Mouse (Mus musculus): ENCODE data around the gene 4931406P16Rik. TPM values are rescaled to one million over a fixed set of nuclear protein-coding genes. Genes with fewer than 3 reads are reported as not detected.
A peak's percentile ranks its signal among the peaks of the same experiment; 100 is the strongest.
"Not testable (repeated sequence)": the region's sequence is repeated elsewhere in the genome, so short reads cannot be mapped to it uniquely, and the experiment has no call there.

The 4931406P16Rik gene
- total RNA-seq, 2 experiments from 2014 or later, result 47.4 to 55.9 TPM

DNA sequence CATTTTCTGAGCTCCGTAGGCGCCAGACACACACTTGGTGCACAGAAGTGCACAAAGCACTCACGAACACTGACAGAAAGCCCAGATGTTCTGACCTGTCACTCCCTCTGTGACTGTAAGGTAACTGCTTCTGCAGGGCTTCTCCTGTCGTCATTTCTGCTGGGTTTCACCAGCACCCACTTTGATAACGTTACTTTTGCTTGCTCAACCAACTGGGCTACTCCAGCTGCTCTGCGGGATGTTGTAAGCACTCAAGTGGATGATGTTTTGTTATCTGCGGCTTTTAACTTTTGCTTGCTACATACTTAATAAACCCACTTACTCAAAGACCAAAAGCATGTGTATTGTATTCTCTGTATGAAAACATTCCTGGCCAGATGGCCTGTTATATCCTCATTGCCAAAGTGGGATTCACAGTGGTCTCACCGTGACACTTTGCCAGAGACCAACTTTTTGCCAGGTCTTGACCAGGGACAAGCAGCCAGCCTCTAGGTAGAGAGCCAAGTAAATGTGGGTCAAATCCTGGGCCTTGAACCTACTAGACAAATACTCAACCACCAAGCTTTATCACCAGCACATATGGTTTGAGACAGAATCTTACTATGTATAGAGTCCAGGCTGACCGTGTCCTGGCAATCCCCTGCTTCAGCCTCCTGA is 91.6 kb downstream of the 4931406P16Rik start:
- DNase-seq, result no peak
- intact Hi-C loops (cut with DNase I), result no loop called here

DNA sequence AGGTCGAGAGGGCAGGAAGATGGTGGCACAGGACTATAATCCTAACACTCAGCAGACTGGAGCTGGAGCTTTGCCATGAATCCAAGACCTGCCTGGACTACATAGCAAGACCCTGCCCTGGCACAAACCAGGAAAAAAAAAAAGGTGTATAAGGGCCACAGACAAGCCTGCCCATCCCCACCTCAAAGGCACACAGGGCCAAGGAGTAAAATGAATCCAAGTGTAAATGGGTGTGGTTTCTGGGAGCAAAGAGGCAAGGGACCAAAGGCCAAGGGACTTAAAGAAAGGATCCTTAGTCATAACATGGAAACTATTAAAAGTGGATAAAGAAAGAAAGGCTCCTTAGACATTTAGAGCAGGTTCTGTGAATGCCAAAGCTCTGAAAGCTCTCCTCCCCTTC is 94.9 kb downstream of the 4931406P16Rik start:
- intact Hi-C loops (cut with DNase I), result no loop called here
- no peak for DNase-seq

DNA sequence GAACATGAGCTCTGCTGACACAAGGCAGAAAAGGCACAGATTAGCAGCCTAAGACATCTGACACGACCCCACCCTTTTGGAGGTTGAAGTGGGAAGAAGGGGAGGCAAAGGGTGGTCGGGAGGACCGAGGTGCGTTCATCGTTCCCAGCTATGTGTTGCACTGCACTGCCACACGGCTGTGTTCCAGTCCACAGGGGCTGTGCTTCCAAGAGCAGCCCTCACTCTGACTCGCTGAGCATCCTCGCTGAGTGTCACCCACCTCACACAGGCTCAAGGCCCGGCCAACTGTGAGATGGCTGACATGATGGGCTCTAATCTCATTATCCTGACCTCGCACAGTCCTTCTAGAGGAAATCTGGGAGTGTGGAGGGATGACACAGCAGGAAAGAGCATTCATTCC is 96.9 kb downstream of the 4931406P16Rik start:
- DNase-seq, result no peak
- intact Hi-C loops (cut with DNase I), result no loop called here

DNA sequence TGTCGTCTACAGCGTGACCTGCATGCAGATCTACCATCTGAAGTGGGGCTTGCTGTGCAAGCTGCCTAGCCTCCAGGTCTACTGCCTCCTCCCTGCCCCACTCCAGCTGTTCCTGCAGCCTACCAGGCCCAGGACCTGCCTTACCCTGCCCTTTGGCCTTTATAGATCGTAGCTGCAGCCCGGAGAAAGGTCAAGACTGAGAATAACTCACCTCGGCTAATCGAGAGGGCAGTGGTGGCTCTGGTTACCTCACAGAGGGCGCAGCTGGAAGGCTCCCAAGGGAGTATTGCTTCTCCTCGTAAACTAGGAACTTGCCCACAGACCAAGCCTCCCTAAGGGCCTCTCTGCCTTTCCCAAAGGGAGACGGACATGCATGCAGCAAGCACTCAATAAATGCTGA is 97.9 kb downstream of the 4931406P16Rik start:
- DNase-seq, result no peak
- intact Hi-C loops (cut with DNase I), result no loop called here

DNA sequence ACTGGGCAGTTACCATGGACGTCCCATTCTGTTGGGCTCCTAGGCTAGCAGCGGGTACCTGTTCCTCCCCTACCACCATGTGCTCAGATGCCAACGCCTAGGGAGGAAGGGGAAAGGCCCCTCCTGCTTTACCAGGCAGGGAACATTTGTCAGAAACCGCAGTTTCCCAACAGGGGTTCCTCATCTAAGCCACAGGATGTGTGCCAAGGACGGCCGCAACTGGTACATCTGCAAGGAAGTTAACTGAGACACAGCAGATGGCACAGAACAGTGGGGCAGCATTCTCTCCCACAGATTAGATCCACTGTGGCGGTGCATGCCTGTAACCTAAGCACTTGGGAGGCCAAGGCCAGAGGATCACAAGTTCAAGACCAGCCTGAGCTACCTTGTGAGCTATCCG is 98.7 kb downstream of the 4931406P16Rik start:
- DNase-seq, result no peak
- intact Hi-C loops (cut with DNase I), result no loop called here

DNA sequence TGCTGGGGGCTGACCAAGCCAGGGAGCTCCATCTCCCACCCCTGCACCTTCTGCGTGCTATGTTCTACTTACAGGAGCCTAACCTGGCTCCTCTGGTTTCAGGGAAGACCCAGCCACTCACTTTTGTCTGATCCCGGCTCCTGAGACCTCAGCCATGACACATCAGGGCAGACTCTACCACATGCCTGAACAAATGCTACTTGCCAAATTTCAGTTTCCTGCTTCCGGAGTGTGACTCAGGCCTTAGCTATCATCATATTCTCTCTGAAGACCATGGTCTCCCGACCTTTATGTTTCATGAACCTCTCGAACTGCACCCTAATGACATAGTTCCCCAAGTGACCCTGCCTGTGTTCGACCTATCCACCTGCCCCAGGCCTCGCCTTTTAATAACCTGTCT is 100.1 kb downstream of the 4931406P16Rik start:
- intact Hi-C loops (cut with DNase I), result no loop called here
- DNase-seq, result no peak

DNA sequence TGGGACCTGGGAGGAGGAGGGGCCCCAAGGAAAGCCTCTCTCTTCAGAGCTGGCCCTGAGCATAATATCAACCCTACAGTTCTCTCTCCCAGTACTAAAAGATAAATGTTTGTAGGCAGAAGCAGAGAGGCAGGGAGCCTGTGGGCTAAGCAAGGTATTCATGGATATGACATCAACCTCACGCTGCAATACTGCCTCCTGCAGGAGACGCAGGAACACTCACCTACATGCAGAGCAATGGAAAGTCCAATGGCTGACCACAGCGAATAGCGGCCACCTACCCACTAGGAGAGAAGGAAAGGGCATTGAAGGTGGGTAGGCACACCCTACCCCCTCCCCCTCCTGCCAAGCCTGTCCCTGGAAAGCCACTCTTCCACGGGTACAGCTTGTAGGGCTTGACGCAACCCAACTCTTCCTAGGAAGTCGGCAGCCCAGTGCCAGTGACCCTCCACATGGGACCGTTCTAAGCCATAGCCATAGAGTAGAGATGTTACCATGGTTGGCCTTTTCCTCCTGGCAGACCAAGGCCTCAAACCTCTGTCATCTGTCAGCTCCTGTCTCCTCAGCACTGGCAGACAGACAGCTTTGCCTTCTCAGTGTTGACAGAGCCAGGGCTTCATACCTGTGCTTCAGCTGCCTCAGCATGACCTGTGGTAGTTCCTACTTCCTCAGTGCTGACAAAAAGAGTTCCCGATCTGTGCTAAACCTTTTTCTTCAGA is 105.2 kb downstream of the 4931406P16Rik start:
- intact Hi-C loops (cut with DNase I), result no loop called here
- DNase-seq, result no peak

DNA sequence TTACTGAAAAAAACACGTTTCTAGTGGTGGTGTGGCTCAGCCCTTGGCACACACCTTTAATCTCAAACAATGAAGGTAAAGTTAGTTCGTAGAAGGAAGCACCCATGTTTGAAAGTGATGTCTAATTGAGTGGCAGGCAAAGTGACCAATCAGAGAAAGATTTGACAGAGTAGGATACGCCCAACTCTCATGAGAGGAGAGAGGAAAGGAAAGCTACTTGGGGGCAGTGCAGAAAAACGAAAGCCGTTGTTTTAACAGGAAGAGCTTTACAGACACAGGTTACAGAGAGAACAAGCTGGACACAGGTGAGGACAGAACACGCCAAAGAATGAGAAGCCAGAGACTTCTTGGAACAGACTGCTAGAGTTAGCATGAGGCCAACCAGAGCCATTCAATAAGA is 107.0 kb downstream of the 4931406P16Rik start:
- intact Hi-C loops (cut with DNase I), result no loop called here
- no peak for DNase-seq

DNA sequence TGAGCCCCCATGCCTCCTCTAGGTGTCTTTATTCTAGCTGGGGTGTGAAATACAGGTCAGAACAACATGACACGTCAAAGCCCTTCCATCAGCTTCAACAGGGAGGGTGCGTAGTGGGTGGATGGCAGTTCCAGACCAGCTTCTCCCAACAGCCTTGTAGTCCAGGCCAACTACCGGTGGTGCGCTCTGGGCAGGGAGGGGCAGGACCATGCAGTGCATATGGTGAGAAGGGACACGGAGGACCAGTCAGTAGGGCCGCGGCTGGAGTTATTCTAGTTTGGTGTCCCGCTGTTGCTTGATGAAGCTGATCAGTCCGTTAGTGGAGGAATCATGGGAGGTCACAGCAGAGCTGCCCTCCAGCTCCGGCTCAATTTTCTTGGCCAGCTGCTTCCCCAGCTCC is 111.2 kb downstream of the 4931406P16Rik start:
- intact Hi-C loops (cut with DNase I), result not testable (repeated sequence)

DNA sequence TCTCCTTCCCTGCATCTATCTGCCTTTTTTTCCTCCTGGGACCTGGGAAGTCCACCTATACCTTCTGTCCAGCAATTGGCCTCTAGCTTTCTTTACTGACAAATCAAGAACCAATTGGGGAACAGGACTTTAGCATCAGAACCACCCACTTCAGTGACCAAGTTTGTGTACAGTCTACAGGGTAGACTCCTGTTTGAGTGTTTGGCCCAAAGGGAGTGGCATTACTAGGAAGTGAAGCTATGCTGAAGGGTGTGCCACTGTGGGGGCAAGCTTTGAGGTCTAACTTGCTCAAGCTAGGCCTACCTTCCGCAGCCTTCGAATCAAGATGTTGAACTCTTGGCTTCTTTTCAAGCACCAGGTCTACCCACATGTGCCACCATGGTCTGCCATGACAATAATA is 112.5 kb downstream of the 4931406P16Rik start:
- no peak for DNase-seq
- intact Hi-C loops (cut with DNase I), result no loop called here

More for the DNA sequence above, 111.2 kb downstream of the 4931406P16Rik start:
- DNase-seq, result not testable (repeated sequence)

DNA sequence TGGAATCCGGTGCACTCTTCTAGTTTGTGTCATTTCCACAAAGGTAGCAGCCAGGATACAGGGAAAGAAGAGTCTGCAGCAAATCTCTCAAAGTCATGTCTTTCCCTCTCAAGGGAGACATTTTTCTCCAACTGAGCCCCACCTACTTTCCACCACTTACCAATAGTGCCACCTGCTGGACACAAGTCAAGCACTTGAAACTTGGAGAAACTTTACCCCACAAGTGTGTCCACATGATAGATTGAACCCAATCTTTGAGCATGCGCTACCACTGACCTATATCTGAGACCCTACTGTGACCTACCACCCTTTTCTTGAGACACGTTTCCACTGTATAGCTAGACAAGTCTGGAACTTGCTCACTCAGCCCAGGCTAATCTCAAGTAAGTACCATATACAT is 115.0 kb downstream of the 4931406P16Rik start:
- DNase-seq, result peak; percentile 36 to 46
- intact Hi-C loops (cut with DNase I), result loop anchor here (5.0 to 10.0 kb wide), 3 partner anchors 34 to 214 kb away; partner anchors contain the start of genes Gpi1 and Wtip

DNA sequence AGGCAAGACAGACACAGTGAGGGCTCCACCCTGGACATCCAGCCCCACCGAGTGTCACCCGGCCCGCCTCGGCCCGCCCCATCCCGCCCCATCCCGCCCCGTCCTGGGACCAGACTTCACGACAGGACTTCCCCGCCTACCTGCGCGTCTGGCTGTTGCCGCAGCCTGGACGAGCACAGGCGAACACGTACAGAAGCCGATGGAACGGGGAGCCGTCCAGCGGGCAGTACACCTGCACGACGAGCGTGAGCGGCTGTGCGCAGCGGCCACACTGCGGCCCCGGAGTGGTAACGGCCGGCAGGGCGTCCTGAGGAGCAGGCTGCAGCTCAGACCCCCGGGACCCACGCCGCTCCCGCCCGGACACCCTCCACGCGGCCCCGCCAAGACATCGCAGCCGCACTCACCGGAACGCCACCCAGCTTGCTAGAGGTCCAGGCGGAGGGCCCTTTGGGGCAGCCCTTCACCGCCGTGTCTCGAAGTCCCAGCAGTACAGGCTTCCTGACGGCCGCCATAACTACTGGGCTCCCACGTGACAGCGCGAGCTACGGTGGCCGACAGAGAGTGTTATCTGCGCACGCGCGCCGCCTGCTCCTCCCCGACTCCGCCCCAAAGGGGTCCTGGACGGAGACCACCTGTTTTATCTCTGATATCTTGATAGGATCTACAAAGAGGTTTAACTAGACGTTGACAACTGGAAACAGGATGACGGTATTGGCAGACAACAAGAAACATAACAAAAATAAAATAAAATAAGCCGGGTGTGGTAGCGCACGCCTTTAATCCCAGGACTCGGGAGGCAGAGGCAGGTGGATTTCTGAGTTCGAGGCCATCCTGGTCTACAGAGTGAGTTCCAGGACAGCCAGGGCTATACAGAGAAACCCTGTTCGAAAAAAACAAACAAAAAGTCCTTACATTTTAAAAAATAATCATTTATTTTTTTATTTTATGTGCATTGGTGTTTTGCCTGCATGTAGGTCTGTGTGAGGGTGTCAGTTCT is 116.9 kb downstream of the 4931406P16Rik start, which contains the start of gene Pdcd2l:
Gene Pdcd2l (minus strand): TSS at position 530 of the 997 bp plus-strand sequence.
- intact Hi-C loops (cut with DNase I), result loop anchor here (5.0 to 10.0 kb wide), 3 partner anchors 36 to 212 kb away; partner anchors contain the start of genes Gpi1 and Wtip
- DNase-seq, result peak; percentile 93 to 94

DNA sequence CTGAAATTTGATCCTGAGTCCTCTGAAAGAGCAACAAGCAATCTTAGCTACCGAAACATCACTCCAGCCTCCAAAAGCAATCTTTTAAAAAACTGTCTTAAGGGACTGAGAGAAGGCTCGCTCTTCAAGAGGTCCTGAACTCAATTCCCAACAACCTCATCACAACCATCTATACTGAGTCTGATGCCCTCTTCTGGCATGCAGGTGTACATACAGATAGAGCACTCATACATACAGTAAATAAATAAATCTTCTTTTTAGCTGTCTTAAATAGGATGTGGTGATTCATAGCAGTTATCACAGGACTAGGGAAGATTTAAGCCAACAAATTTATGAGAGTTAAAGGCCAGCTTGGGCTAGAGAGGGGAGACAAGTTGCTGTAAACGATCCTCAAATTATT is 117.7 kb downstream of the 4931406P16Rik start:
- no peak for DNase-seq
- intact Hi-C loops (cut with DNase I), result loop anchor here (2.0 to 10.0 kb wide), 4 partner anchors 27 to 211 kb away; partner anchors contain the start of genes Gpi1, Uba2 and Wtip

DNA sequence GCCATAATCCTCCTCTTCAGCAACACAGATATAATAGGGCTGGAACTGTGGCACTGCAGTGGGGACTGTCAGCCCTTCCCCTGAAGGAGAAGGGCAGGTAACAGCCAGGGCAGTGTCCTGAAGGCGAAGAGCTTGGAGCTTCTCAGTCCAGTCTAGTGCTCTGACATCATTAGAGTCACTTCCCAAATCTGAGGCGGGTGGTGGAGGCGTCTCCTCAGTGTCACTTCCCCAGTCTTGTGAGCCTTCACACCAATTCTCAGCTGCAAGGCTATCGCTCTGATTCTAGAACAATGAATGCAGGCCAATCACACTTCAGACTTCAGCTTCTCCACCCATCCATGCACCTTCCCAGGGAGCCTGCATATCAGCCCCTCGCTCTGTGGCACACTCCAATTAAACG is 120.5 kb downstream of the 4931406P16Rik start:
- intact Hi-C loops (cut with DNase I), result loop anchor here (10.0 kb wide), 1 partner anchor 208 kb away; no protein-coding TSS in a partner anchor
- DNase-seq, result no peak

DNA sequence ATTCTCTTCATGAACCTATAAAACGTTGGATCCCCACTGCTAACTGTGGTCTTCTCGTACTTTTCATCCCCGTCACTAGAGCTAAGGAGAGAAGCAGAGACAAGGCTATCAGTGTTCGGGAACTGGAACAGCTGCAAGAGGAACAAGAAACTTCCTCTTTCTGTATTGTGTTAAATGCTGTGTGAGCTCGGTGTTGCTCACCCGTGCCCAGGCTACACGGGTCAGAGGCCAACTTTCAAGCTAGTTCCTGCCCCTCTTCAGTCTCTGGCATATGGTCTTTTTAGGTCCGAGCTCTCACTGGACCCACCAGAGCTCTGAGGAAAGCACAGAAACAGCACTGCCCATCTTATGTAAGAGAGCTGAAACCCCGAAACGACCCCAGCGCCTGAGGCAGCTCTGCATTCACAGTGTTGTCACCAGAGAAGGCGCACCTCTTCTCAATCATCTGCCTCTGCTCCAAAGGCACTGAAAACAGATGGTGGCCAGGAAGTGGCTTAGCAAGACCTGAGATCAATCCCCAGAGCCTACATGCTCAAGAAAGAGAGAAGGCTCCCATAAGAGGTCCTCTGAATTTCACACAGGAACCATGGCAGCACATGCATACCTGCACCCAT is 123.9 kb downstream of the 4931406P16Rik start:
- intact Hi-C loops (cut with DNase I), result no loop called here
- DNase-seq, result no peak

Other genes starting within 250 kb of the 4931406P16Rik start
- gene Scgb1b30, start 218.1 kb downstream of the 4931406P16Rik start, total RNA-seq (2021), result not detected
- gene Wtip, start 180.3 kb downstream of the 4931406P16Rik start, total RNA-seq (2021), result 10 to 100 TPM in 1 of 2 experiments, 1 to 10 TPM in 1; 8.6 to 10.3 TPM
- gene Uba2, start 144.0 kb downstream of the 4931406P16Rik start, total RNA-seq (2021), result 10 to 100 TPM; 32.9 to 35.1 TPM
- 10 to 100 TPM; 21.9 to 22.1 TPM for gene Pdcd2l, start 116.9 kb downstream of the 4931406P16Rik start, total RNA-seq (2021)
- gene Gpi1, start 83.2 kb downstream of the 4931406P16Rik start, total RNA-seq (2021), result 100 to 1,000 TPM; 520 to 540 TPM
- gene Gm6096, start 62.5 kb downstream of the 4931406P16Rik start, total RNA-seq (2021), result not detected
- 10 to 100 TPM; 82.9 to 83.7 TPM for gene Lsm14a, start 79.8 kb upstream of the 4931406P16Rik start, total RNA-seq (2021)

Measured in heart, postnatal 36 days (tissue).